Mouse (Mus musculus): ENCODE data around the gene Ralb.

- TF ChIP-seq POLR2A (IDR thresholded peaks at IDR 0.05; ENCODE audit: borderline replicate concordance, extremely low read depth, insufficient read depth, insufficient read length, poor library complexity, severe bottlenecking): no peak
- TF ChIP-seq CTCF (IDR thresholded peaks at IDR 0.05; ENCODE audit: borderline replicate concordance, extremely low read depth, insufficient read depth, insufficient read length): peak; percentile 11; the same call in 1 of the 2 replicates
Observed at GRCm38 (mm10) chr1:119494024-119494711, 10.4 kb downstream of the Ralb start.
